Mouse (Mus musculus) c-Kit-negative CD71-positive TER-119-positive erythroid progenitor cells, embryonic 14.5 days (primary cell): ENCODE measurements at regions not wholly inside any gene's neighbourhood (a gene's known extent, or its start where the extent isn't known, plus 50 kb on each side); places are given as distances from the start of the nearest gene placed in this dataset.

ENCODE experiments used
- DNase-seq: peaks from one replicate; pipeline ENCODE4 v3.0.0-alpha.2; 2013; ENCODE audit warnings: low read depth, low spot score

DNA sequence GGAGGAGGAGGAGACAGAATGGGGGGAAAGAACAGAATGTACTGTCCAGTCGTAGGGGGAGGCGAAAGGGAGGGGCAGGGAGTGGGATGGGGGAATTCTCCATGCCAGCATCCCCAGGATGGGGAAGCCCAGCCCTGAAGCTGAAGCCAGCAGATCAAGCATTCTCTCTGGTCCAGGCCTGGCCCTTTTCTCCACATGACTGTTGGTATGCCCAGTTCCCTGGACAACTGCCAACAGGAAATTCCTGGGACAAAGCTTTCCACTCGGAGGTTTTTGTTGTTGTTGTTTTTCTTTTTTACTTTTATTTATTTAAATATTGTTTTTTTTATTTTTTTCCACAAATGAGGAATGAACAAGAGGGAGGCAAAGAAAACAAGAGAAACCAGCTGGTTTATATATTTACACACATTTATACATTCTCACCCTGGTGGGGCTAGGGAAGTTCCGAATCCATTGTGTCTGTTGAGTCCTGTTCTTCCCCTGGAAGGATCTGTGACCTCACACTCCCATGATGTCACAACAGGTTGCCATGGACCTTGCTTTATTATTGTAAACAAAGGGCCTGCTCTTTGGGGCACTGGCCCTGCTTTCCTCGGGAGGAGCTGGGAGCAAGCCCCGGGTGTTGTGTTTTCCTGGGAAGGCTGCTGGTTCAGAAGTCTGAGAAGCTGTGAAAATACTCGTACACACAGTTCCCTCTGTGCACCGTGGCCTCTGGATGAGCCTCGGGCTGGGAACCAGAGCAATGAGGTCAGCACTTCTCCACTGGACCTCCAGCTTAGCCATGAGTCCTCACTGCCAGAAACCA lies 135.5 kb upstream of the Med13l start:
- DNase-seq: no peak

DNA sequence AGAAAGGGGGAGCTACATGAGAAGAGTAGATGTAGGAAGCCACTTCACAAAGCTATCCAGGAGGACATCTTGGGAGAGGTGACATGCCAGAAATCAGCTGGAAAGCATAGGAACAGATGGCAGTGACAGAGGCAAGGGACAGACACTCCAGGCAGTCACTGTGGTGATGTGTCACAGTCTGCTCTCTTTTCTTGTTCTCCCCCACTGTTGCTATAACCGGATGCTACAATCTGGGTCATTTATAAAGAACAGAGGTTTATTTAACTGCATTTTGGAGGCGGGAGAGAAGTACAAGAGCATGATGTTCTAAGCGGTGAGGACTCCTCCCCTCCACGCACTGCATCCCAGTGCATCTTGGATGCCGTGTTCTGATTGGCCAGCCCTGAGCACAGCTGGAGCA lies 133.8 kb upstream of the Med13l start:
- no peak for DNase-seq

DNA sequence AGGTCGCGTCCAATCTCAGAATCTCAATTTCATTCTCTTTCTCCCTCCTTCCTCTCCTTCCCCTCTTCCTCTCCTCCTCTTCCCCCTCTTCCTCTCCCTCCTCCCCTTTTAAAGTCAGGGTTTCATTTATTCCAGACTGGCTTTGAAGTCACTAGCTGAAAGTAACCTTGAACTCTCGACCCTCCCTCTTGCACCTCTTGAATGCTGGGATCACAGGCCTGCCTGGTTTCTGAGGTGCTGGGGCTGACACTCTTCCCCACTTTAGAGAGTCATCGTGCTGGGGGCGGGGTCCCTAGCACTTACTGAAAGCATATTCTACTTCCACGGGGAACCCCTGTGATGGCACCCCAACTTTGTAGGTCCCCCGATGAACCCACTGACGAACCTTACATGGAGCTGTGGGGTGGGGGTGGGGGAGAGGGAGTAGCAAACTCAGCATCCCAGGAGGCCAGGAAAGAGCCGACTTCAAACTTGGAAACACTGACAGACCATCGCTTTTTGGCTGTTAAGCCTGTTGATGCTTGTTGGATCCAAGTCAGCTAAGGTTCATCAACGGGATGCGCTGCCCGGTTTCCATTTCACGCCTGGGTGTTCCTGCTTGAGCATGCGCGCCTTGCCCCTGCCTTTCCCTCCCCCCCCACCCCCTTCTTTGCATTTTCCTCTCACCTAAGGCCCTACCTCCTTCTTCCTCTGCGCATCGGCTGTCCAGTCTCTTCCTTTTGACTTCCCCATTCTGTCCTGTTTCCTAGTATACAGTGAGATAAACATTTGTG lies 132.0 kb upstream of the Med13l start:
- DNase-seq: no peak

DNA sequence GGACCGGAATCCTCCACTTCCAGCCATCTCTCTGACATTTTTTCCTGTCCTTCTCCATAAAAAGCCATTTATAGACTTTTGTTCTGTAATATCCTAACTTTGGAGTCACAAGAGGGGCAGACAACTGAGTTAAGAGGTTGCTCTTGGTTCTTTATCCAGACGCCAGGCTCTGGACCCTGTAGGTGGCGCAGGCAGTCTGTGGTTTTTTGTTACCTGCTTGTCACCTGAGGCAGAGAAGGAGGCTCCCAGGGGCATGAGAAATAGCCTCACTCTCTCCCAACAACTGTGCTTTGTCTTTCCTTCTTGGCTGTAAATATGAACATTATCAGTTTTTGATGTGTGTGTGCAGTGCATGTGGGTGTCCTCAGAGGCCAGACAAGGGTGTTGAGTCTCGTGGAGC lies 126.9 kb upstream of the Med13l start:
- DNase-seq: no peak

DNA sequence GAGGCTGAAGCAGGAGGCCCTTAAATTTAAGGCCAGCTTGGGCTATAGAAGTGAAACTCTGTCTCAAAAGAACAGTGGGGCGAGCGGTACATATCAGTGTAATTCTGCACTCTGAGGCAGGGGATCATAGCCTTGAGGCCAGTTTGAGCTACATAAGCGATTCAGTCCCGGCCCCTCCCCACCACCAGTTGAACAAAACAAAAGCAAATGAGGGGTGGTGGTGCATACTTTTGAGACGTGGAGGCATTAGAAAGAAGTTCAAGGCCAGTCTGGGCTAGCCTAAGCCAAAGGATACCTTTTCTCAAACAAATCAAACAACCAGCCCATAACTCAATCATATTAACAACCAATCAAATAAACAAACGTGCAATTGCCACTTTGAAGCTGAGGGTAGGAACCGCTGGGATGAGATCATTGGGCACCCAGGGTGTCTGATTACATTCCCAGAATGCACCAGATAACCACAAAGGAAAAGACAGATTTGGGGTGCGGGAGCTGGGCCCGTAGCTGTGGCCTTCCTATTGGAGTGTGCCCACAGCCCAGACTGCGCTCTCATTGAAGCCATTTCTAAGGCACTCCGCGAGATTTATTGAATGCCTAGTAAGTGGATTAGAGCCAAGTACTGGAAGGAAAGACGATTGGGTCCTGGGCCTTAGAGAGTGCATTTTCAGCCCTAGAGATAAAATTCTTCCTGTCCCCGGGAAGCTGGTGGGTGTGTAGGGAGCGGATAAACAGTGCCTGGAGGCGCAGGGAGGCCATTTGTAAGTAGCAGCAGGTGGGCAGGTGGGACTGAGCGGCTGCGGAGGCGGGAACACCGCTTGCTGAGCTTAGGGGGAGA lies 125.5 kb upstream of the Med13l start:
- DNase-seq: no peak

DNA sequence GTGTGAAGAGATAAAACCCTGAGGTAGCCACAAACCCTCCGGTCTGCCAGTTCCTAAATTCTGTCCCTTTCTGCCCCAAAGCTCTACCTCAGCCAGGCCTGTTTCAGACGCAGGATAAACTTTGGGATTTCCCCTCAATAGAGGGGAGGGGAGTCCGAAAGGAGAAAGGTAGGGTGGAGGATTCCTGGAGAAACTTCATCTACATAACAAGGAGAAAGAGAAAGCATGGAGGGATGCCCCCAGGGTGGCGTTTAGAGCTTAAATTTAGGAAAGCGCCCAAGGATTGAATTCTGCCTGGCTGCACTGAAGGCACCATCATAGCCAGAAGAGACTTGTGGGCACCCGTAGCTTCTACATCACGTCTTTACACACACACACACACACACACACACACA lies 124.9 kb upstream of the Med13l start:
- no peak for DNase-seq

DNA sequence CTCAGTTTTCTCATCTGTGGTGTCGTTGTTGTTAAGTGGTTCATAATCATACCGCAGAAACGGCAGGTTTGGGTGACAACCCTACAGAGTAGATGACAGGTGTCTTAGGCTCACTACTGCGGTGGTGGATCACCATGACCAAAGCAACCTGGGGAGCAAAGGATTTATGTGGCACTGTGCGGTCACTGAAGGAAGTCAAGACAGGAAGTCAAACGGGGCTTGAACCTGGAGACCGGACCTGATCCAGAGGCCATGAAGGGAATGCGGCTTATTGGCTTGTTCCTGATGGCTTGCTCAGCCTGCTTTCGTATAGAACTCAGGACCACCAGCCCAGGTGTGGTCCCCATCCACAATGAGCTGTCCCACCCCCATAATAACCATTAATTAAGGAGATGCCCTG lies 124.4 kb upstream of the Med13l start:
- DNase-seq: no peak

DNA sequence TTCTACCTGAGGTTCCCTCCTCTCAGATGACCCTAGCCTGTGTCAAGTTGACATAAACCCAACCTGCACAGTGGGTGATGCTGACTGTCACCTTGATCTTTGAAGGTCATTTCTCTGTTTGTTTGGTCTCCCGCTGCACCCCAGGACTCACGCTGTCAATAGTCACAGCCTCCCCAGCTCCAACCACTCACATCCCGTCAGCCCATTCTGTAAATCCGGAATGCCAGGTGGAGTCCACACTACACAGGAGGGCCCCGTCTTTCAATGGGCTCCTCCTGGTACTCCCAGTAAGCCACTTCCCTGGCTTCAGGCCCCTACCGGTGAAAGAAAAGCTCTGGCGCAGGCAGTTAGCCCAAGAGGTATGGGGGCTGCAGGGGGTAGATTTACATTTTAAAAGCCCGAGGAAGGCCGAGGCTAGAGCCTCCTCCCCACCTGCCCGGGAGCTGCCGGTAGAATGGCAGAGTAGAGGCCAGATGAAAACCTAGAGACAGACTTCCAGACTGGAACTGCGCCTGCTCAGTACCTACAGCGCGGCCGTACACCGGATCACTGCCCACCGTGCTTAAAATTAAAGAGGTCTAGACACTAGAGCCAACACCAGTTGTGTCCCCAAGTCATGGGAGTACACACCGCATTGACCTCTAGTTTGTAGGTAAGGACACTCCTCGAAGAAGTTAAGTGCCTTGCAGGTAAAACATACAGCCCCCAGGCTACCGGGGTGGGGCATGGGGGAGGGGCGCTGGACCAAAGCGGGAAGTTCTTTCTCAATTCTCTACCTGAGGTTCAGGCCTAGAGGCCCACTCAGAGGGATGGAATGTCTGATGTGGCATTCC lies 123.8 kb upstream of the Med13l start:
- DNase-seq: no peak

DNA sequence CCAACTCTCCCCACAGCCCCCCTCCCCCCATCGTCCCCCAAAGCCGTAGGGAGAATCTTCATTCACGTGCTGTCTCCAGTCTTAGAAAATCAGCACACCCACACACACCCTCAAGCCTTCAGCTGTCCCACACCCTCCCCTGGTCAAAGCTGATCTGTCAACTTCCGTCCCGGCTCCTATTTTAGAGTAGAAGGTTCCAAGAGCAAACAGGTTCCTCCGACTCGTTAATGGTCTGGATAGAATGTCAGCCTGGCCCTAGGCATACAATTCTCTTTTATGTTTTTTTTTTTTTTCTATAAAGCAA lies 123.2 kb upstream of the Med13l start:
- DNase-seq: no peak

DNA sequence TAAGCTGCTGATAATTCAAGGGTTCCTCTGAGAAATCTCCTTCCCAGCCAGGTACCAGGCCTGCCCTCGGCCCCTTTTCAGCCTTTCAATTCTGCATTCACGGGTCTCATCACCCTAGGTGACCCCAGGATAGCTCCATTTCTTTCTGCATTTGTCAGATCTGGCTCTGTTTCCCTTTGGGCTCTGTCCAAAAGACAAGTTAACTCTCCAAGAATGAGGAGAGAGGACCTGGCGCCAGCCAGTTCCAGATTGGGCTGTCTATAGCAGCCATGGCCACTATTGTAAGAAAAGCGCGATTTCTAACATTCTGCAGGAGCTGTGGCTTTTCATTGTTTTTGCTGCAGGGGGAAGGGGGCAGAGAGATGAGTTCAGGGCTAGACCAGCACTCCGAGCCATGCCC lies 122.5 kb upstream of the Med13l start:
- DNase-seq: no peak

DNA sequence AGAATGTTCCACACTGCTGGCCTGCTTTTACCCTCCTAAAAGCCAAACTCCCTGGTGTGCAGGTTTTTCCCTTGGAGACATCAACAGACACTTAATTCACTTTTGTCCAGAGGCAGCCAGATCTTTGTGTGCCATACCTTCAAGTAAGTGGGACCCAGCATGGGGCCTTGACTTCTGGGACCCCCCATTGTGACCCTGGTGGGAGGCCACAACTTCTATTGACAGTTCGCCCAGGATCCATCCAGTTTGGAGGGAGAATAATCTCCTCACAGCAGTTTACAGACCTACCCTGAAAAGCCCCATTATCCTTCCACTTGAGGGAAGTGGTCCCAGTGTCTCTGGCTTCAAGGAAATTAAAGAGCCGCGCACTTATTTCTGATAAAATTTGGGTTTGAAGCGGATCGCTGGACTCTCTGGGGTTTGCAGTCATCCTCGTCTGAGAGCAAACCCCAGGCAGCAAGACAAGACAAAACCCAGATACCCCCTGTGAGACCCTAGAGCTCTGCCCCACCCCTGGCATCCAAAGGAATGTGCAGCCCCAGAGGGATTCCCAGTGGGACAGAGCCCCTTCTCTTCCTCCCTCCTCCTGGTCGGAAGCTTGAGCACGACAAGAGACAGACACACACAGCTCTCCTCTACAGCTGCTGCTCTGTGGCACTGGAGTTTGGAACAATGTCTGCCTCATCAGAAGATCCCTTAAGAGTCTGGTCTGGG lies 115.8 kb upstream of the Med13l start:
- DNase-seq: no peak

DNA sequence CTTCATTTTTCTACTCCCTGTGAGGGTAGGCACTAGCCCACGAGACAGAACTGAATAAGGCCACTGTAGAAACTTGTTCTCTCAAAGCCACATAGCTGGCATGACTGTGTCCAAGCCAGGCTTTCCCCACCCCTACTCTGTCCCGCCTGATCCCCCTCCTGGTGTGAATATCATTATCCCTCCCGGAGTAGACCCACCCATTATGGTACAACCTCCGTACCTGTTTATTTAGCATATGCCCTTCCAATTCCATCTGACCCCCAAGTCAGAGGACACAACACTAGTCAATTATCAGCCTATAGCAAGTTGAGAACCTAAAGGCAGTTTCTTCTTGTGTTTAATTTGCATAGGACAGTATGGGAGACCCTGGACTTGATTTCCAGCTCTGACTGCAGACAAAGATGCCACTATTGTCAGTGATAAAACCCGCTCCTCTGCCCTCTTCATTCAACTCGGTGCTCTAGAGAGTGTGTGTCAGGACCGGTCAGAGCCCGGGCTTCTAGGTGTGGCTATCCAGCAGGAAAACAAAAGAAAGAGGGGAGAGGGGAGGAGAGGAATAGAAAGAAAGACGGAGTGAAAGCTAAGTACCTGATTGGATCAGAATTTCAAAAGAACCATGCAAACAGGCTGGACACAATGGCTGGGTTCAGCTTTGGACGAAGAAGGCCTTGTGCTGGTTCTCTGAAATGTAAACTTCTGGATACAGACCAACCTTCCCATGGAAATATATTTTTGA lies 115.1 kb upstream of the Med13l start:
- no peak for DNase-seq

DNA sequence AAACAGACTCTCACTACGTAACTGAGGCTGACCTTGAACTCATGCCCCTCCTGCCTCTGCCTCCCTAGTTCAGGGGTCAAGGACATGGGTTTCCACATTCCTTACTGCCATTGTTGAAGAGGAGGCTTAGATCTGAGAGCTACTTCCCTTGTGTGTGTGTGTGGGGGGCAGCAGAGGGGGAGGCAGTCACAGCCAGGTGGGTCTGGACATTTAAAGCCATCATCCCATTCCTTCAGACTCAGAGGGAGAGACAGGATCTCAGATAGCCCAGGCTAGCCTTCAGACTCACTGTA lies 114.5 kb upstream of the Med13l start:
- no peak for DNase-seq

DNA sequence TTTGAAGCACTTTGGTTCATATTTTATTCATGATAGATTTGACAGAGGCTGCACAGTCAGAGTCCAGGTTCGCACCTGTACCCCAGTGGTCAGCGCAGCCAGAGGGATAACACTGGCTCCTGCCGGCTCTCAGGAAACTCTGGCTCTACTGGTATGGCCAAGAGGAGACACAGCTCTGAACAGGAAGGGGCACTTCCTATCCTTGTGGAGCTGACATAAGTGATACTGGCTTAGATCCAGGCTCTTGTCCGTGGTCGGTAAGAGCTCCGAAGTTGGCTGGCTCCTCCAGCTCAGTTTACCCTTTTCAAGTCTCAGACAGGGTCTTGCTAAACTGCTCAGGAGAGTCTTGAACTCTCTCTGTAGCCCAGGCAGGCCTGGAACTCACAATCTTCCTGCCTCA lies 113.6 kb upstream of the Med13l start:
- DNase-seq: no peak

DNA sequence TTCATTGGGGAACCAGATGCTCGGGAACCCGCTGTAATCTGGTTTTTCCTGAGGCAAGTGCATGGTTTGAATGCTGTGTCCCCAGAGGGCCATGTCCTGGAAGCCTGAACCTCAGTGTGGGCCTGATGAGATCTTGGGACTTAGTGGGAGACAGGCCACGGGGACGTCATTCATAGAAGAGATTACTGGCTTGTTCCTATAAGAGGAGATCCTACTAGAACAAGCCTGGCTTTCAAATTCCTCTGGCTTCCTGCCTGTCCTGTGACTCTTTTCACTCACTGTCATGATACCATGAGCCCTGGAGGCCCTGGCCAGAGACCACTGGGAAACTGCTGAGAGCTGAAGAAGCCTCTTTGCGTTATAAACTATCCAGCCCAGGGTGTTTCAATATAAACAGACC lies 113.1 kb upstream of the Med13l start:
- no peak for DNase-seq

DNA sequence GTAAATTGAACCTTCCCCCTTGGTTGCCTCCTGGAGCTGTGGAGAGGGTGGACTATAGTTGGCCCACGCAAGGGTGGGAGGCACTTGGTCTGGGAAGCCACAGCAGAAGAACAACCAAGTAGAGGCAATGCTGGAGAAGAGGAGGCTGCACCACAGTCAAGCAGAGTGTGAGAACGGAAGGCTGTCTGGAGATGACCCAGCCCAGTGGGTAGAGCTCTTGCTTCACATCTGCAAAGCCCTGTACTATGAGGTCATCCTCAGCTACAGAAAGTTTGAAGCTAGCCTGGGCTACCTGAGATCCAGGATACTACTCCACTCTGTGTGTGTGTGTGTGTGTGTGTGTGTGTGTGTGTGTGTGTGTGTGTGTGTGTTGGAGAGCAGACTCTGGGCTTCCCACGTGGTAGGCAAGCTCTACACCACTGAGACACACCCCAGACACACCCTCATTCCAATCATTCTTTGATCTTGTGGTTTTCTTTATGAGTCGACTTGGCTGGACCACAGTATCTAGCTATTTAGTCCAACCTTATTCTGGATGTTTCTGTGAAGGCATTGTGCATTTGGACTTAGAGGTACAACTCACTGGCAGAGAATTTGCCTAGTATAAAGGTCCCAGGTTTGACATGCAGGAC lies 111.5 kb upstream of the Med13l start:
- no peak for DNase-seq

DNA sequence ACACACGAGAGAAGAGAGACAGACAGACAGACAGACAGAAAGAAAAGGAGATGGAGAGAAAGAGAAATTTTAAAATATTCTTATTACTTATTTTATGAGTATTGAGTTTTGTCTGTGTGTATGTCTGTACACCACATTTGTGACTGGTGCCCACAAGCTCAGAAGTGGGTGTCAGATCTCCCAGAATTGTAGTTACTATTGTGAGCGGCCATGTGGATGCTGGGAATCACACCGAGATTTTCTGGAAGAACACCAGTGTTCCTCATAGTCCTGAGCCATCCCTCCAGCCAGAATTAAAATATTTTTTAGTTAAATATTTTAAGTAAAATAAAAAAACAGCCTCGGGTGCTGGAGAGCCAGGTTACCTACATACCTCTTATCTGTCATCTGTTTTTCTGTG lies 110.6 kb upstream of the Med13l start:
- no peak for DNase-seq

DNA sequence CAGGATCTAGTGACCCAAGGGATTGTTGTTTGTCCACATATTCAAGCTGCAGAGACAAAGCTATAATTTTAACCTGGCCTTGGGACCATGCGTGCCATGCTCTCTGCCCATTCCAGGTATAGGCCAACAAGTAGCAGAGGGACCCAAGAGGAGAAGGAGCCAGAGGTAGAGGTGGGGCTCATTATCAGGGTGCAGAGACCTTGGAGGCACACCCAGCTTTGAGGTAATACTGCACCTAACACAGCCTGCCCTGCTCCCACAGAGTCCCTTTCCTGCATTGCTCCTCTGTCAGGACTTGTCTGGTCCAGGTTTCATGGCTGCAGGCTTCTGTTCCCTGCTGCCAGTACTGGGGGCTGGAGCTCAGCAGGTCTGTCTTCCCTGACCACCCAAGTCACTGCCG lies 108.4 kb upstream of the Med13l start:
- no peak for DNase-seq

DNA sequence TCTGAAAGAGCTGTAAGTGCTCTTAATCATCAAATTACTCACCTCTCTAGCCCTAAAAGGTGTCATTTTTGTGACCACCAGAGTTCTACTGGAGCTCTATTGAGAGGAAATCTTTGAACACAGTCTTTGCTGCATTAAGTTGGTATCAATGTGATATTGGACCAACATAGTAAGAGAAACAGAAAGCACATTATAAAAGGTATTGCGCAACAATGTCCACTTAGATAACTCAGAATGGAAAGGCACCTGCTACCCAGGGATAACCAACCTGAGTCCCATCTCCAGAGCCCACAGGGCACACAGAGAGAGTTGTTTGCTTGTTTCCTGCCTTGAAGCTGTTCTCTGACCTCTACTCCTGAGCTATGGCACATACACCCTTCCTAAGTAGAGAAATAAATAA lies 106.4 kb upstream of the Med13l start:
- DNase-seq: no peak

DNA sequence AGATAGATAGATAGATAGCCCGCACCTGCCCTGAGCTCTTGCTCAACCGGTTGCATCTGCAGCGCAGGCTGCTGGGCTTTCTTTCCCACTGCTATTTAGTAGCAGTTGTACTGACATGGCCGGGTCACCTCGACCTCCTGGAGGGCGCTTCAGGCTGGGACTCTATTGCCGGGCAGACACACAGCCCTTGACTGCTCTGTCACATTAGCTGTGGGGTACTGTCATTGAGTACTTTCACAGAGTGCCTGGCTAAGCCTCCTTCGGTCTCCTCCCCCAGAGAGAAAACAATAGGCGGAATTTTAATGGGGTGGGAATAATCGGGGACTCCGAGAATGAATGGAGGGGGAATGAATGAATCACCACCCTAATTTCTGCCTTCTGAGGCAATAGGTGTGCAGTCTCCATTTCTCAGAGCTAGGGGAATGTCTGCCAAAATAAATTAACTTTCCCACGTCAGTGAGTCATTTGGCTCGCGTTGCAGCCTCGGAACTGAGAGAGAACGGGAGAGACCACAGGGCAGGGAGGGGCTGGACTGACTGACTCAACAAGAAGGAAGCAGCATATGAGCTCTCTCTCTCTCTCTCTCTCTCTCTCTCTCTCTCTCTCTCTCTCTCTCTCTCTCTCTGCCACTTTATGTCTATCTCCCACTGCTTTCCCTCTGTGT lies 101.6 kb upstream of the Med13l start:
- no peak for DNase-seq
